Mouse (Mus musculus): ENCODE measurements around the gene Slc28a3. TPM values are rescaled to one million over a fixed set of nuclear protein-coding genes. Genes with fewer than 3 reads are reported as not detected.

The Slc28a3 gene
- total RNA-seq, 2 experiments from 2014 or later, result not detected

- DNase-seq, result no peak
Measured at GRCm38 (mm10) chr13:58521331-58522030, 89.2 kb downstream of the Slc28a3 start.

GRCm38 (mm10) chr13:58520580-58521330 is 89.9 kb downstream of the Slc28a3 start:
- no peak for DNase-seq

GRCm38 (mm10) chr13:58520028-58520427 is 90.6 kb downstream of the Slc28a3 start:
- no peak for DNase-seq

GRCm38 (mm10) chr13:58516277-58516676 is 94.4 kb downstream of the Slc28a3 start:
- no peak for DNase-seq

GRCm38 (mm10) chr13:58515635-58516034 is 95.0 kb downstream of the Slc28a3 start:
- no peak for DNase-seq

GRCm38 (mm10) chr13:58514147-58514727 is 96.4 kb downstream of the Slc28a3 start:
- no peak for DNase-seq

GRCm38 (mm10) chr13:58511926-58512325 is 98.8 kb downstream of the Slc28a3 start:
- DNase-seq, result no peak

GRCm38 (mm10) chr13:58511248-58511647 is 99.4 kb downstream of the Slc28a3 start:
- no peak for DNase-seq

- no peak for DNase-seq
Measured at GRCm38 (mm10) chr13:58509241-58509640, 101.4 kb downstream of the Slc28a3 start.

GRCm38 (mm10) chr13:58503610-58504009 is 107.1 kb downstream of the Slc28a3 start:
- DNase-seq, result no peak

- DNase-seq, result no peak
Measured at GRCm38 (mm10) chr13:58497809-58498208, 112.9 kb downstream of the Slc28a3 start.

Other genes starting within 250 kb of the Slc28a3 start
- gene 2210016F16Rik, start 225.7 kb downstream of the Slc28a3 start, total RNA-seq (2021), result 1 to 10 TPM; 7.0 to 7.2 TPM
- gene Rmi1, start 208.6 kb downstream of the Slc28a3 start, total RNA-seq (2021), result 1 to 10 TPM; 4.8 to 5.5 TPM
- gene Hnrnpk, start 207.5 kb downstream of the Slc28a3 start, total RNA-seq (2021), result 100 to 1,000 TPM; 237 to 240 TPM
- gene Ntrk2, start 195.7 kb upstream of the Slc28a3 start, total RNA-seq (2021), result 1 to 10 TPM; 3.3 to 9.0 TPM